Mouse (Mus musculus) thymus, adult 2 months (tissue): ENCODE measurements around the gene E2f6.

Experiments
- CTCF ChIP-seq: fragments of 200-500 bp; IDR thresholded peaks from 2 replicates; pipeline ENCODE4 v1.5.1; 2012; ENCODE audit warnings: mild to moderate bottlenecking, control low read depth, low read length, moderate library complexity, borderline replicate concordance; ENCODE audit not compliant: control insufficient read depth, poor library complexity, insufficient read depth; ENCODE audit errors: extremely low read depth
- POLR2A ChIP-seq: fragments of 200-500 bp; IDR thresholded peaks from 2 replicates; pipeline ENCODE4 v1.6.1; 2012; ENCODE audit warnings: mild to moderate bottlenecking, low read length, control low read depth, moderate library complexity; ENCODE audit not compliant: control insufficient read depth, poor library complexity, insufficient read depth; ENCODE audit errors: extremely low read depth

DNA sequence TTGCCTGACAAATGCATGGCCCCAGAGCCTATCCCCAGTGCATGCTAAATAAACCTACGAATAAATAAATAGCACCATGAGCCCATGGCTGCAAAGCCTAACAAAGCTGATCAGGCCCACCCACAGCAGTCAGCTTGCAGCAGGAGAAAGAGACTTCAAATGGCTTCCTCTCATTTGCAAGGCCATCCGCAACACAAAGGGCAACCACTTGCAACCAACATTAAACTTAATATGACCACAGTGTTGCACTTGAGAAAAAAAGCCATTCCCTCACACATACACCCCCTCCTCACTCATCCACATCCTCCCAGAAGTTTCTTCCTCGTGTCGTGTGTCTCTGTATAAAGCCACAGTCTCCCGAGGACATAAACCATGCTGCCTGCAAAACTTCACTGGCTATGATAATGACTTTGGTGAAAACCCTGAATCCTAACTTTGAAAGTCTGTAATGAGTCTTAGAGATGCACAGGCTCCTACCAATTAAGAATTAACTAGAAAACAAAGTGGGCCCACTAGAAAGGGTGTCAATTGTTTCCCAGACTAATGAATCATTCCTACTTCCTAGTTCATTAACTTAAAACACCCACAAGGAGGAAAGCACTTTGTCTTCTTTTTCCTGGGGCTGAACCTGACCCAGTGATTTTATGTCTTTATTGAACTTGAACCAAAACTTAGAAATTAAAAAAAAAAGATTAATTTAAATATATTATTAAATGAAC, 7.4 kb upstream of the E2f6 start:
- no peak for TF ChIP-seq POLR2A
- no peak for TF ChIP-seq CTCF
